Mouse (Mus musculus): Measurements from ENCODE around the gene Pin4. TPM values are rescaled to one million over a fixed set of nuclear protein-coding genes. Genes with fewer than 3 reads are reported as not detected.
"Not testable (repeated sequence)": the region's sequence is repeated elsewhere in the genome, so short reads cannot be mapped to it uniquely, and the experiment has no call there.

Gene Pin4
- polyA plus RNA-seq, 1 experiment from 2014 or later = 54.5 TPM

- Histone ChIP-seq H3K4me3 (replicated peaks; ENCODE audit: low read length) (no peak overlapping the region), H3K27me3 (ENCODE audit: control insufficient read depth, insufficient read depth, low read length) (peaks cover 12% of the 10 kb centered on the region; the same call in 1 of the 2 replicates), H3K9ac (ENCODE audit: low read length) (no peak overlapping the region), H3K27ac (ENCODE audit: low read length) (no peak overlapping the region), H3K36me3 (ENCODE audit: control insufficient read depth, insufficient read depth, low read length) (no peaks in the 10 kb centered on the region), H3K9me3 (replicated peaks; ENCODE audit: control insufficient read depth, low read length) (no peaks in the 10 kb centered on the region), H3K4me2 (ENCODE audit: low read depth, low read length) (no peak overlapping the region), H3K4me1 (ENCODE audit: control insufficient read depth, insufficient read depth, low read length) (no peaks in the 10 kb centered on the region)
- 54% methylated on average over 10 of the region's 10 CpGs for WGBS
- ATAC-seq (ENCODE audit: insufficient read depth, low FRiP score) = no peak
These were observed 38.2 kb upstream of the Pin4 start for GRCm38 (mm10) chrX:102081076-102081475.

GRCm38 (mm10) chrX:102081573-102082279 is 37.5 kb upstream of the Pin4 start:
- Histone ChIP-seq H3K4me1 (ENCODE audit: control insufficient read depth, insufficient read depth, low read length) (no peaks in the 10 kb centered on the region), H3K9me3 (replicated peaks; ENCODE audit: control insufficient read depth, low read length) (no peaks in the 10 kb centered on the region), H3K4me3 (replicated peaks; ENCODE audit: low read length) (no peak overlapping the region), H3K36me3 (ENCODE audit: control insufficient read depth, insufficient read depth, low read length) (no peaks in the 10 kb centered on the region), H3K9ac (ENCODE audit: low read length) (no peak overlapping the region), H3K27me3 (ENCODE audit: control insufficient read depth, insufficient read depth, low read length) (peaks cover 12% of the 10 kb centered on the region), H3K27ac (ENCODE audit: low read length) (no peak overlapping the region), H3K4me2 (ENCODE audit: low read depth, low read length) (no peak overlapping the region)
- WGBS = 33% methylated on average over 7 of the region's 7 CpGs
- ATAC-seq (ENCODE audit: insufficient read depth, low FRiP score) = peak; percentile 37; the same call in 1 of the 2 replicates

- Histone ChIP-seq H3K9me3 (replicated peaks; ENCODE audit: control insufficient read depth, low read length) (no peaks in the 10 kb centered on the region), H3K4me2 (ENCODE audit: low read depth, low read length) (no peak overlapping the region), H3K4me3 (replicated peaks; ENCODE audit: low read length) (no peak overlapping the region), H3K4me1 (ENCODE audit: control insufficient read depth, insufficient read depth, low read length) (no peaks in the 10 kb centered on the region), H3K27ac (ENCODE audit: low read length) (no peak overlapping the region), H3K27me3 (ENCODE audit: control insufficient read depth, insufficient read depth, low read length) (peaks cover 12% of the 10 kb centered on the region), H3K9ac (ENCODE audit: low read length) (no peak overlapping the region), H3K36me3 (ENCODE audit: control insufficient read depth, insufficient read depth, low read length) (no peaks in the 10 kb centered on the region)
- ATAC-seq (ENCODE audit: insufficient read depth, low FRiP score) = no peak
- 45% methylated on average over 5 of the region's 5 CpGs for WGBS
These were observed 36.9 kb upstream of the Pin4 start for GRCm38 (mm10) chrX:102082340-102082739.

- Histone ChIP-seq H3K4me2 (ENCODE audit: low read depth, low read length) (no peak overlapping the region), H3K27ac (ENCODE audit: low read length) (no peak overlapping the region), H3K27me3 (ENCODE audit: control insufficient read depth, insufficient read depth, low read length) (peaks cover 9% of the 10 kb centered on the region), H3K36me3 (ENCODE audit: control insufficient read depth, insufficient read depth, low read length) (no peaks in the 10 kb centered on the region), H3K4me1 (ENCODE audit: control insufficient read depth, insufficient read depth, low read length) (no peaks in the 10 kb centered on the region), H3K9ac (ENCODE audit: low read length) (no peak overlapping the region), H3K4me3 (replicated peaks; ENCODE audit: low read length) (no peak overlapping the region), H3K9me3 (replicated peaks; ENCODE audit: control insufficient read depth, low read length) (no peaks in the 10 kb centered on the region)
- ATAC-seq (ENCODE audit: insufficient read depth, low FRiP score) = peak; percentile 68; the same call in 1 of the 2 replicates
- 70% methylated on average over 8 of the region's 8 CpGs for WGBS
These were observed 33.3 kb upstream of the Pin4 start for GRCm38 (mm10) chrX:102085798-102086443.

- 71% methylated on average over 3 of the region's 3 CpGs for WGBS
- ATAC-seq (ENCODE audit: insufficient read depth, low FRiP score) = no peak
These were observed 28.6 kb upstream of the Pin4 start for GRCm38 (mm10) chrX:102090605-102091004.

GRCm38 (mm10) chrX:102094381-102094904 is 24.8 kb upstream of the Pin4 start:
- 71% methylated on average over 7 of the region's 7 CpGs for WGBS
- Histone ChIP-seq H3K27me3 (ENCODE audit: control insufficient read depth, insufficient read depth, low read length) (no peaks in the 10 kb centered on the region; the same call in 1 of the 2 replicates), H3K4me2 (ENCODE audit: low read depth, low read length) (no peak overlapping the region), H3K4me1 (ENCODE audit: control insufficient read depth, insufficient read depth, low read length) (no peaks in the 10 kb centered on the region), H3K9ac (ENCODE audit: low read length) (no peak overlapping the region), H3K9me3 (replicated peaks; ENCODE audit: control insufficient read depth, low read length) (no peaks in the 10 kb centered on the region), H3K36me3 (ENCODE audit: control insufficient read depth, insufficient read depth, low read length) (no peaks in the 10 kb centered on the region), H3K4me3 (replicated peaks; ENCODE audit: low read length) (no peak overlapping the region), H3K27ac (ENCODE audit: low read length) (no peak overlapping the region)
- ATAC-seq (ENCODE audit: insufficient read depth, low FRiP score) = no peak

More at GRCm38 (mm10) chrX:102090605-102091004, 28.6 kb upstream of the Pin4 start:
- Histone ChIP-seq H3K36me3 (ENCODE audit: control insufficient read depth, insufficient read depth, low read length) (no peaks in the 10 kb centered on the region), H3K27ac (ENCODE audit: low read length) (no peak overlapping the region), H3K4me3 (replicated peaks; ENCODE audit: low read length) (no peak overlapping the region), H3K9me3 (replicated peaks; ENCODE audit: control insufficient read depth, low read length) (no peaks in the 10 kb centered on the region), H3K4me1 (ENCODE audit: control insufficient read depth, insufficient read depth, low read length) (no peaks in the 10 kb centered on the region), H3K27me3 (ENCODE audit: control insufficient read depth, insufficient read depth, low read length) (peaks cover 5% of the 10 kb centered on the region), H3K9ac (ENCODE audit: low read length) (no peak overlapping the region), H3K4me2 (ENCODE audit: low read depth, low read length) (no peak overlapping the region)

GRCm38 (mm10) chrX:102101886-102102285 is 17.4 kb upstream of the Pin4 start:
- no peaks in the 10 kb centered on the region for H3K4me1 ChIP-seq (ENCODE audit: control insufficient read depth, insufficient read depth, low read length)
- H3K27me3 ChIP-seq (ENCODE audit: control insufficient read depth, insufficient read depth, low read length) = no peaks in the 10 kb centered on the region; the same call in 1 of the 2 replicates
- H3K4me2 ChIP-seq (ENCODE audit: low read depth, low read length) = no peak overlapping the region
- no peaks in the 10 kb centered on the region for H3K36me3 ChIP-seq (ENCODE audit: control insufficient read depth, insufficient read depth, low read length)
- no peak for ATAC-seq (ENCODE audit: insufficient read depth, low FRiP score)
- H3K27ac ChIP-seq (ENCODE audit: low read length) = no peak overlapping the region
- no peak overlapping the region for H3K9ac ChIP-seq (ENCODE audit: low read length)
- 61% methylated on average over 7 of the region's 7 CpGs for WGBS
- no peak overlapping the region for H3K4me3 ChIP-seq (replicated peaks; ENCODE audit: low read length)
- no peaks in the 10 kb centered on the region for H3K9me3 ChIP-seq (replicated peaks; ENCODE audit: control insufficient read depth, low read length)

- not testable (repeated sequence) for H3K27me3 ChIP-seq (ENCODE audit: control insufficient read depth, insufficient read depth, low read length); H3K4me2 ChIP-seq (ENCODE audit: low read depth, low read length); H3K27ac ChIP-seq (ENCODE audit: low read length); H3K36me3 ChIP-seq (ENCODE audit: control insufficient read depth, insufficient read depth, low read length); H3K4me3 ChIP-seq (replicated peaks; ENCODE audit: low read length); H3K4me1 ChIP-seq (ENCODE audit: control insufficient read depth, insufficient read depth, low read length); H3K9me3 ChIP-seq (replicated peaks; ENCODE audit: control insufficient read depth, low read length); H3K9ac ChIP-seq (ENCODE audit: low read length); ATAC-seq (ENCODE audit: insufficient read depth, low FRiP score)
- WGBS = 77% methylated on average over 2 of the region's 2 CpGs
These were observed 15.4 kb upstream of the Pin4 start for GRCm38 (mm10) chrX:102103830-102104229.

GRCm38 (mm10) chrX:102109349-102109748 is 9.9 kb upstream of the Pin4 start:
- 65% methylated on average over 5 of the region's 5 CpGs for WGBS

More at GRCm38 (mm10) chrX:102109349-102109748, 9.9 kb upstream of the Pin4 start:
- H3K4me3 ChIP-seq (replicated peaks; ENCODE audit: low read length); H3K4me2 ChIP-seq (ENCODE audit: low read depth, low read length); H3K4me1 ChIP-seq (ENCODE audit: control insufficient read depth, insufficient read depth, low read length); H3K36me3 ChIP-seq (ENCODE audit: control insufficient read depth, insufficient read depth, low read length); H3K27ac ChIP-seq (ENCODE audit: low read length); ATAC-seq (ENCODE audit: insufficient read depth, low FRiP score); H3K9me3 ChIP-seq (replicated peaks; ENCODE audit: control insufficient read depth, low read length); H3K9ac ChIP-seq (ENCODE audit: low read length); H3K27me3 ChIP-seq (ENCODE audit: control insufficient read depth, insufficient read depth, low read length): not testable (repeated sequence)
